Mouse (Mus musculus) MEL (cell line): ENCODE measurements around the gene Comtd1. TPM values are rescaled to one million over a fixed set of nuclear protein-coding genes. Genes with fewer than 3 reads are reported as not detected.

Experiments
- DNase-seq: peaks from one replicate; pipeline ENCODE4 v3.0.0; 2011; ENCODE audit warnings: low read depth, low spot score
- H3K27ac ChIP-seq: 2 replicates; pipeline ENCODE4 v1.5.1; 2012; ENCODE audit warnings: low read depth, mild to moderate bottlenecking, control low read depth, low read length, moderate library complexity; ENCODE audit not compliant: control insufficient read depth
- H3K27me3 ChIP-seq, 2 experiments: fragments of 150-350 bp in 1 of 2; sonication (generic) in 1 of 2; 2 replicates each; pipeline ENCODE4 v1.6.1; 2012; ENCODE audit warnings: low read length in 2 of 2, mild to moderate bottlenecking in 2 of 2, improper control_type of control experiment in 1 of 2, moderate library complexity in 1 of 2; ENCODE audit not compliant: insufficient read depth in 2 of 2, control insufficient read depth in 1 of 2
- H3K36me3 ChIP-seq, 2 experiments: 2 replicates each; pipeline ENCODE4 v1.6.1; 2012 to 2014; ENCODE audit warnings: low read length in 2 of 2, improper control_type of control experiment in 1 of 2, inconsistent platforms in 1 of 2, mild to moderate bottlenecking in 1 of 2; ENCODE audit not compliant: insufficient read depth in 2 of 2, control insufficient read depth in 1 of 2
- H3K4me1 ChIP-seq, 2 experiments: fragments of 150-350 bp in 1 of 2; sonication (generic) in 1 of 2; 2 replicates each; pipeline ENCODE4 v1.6.1; 2012; ENCODE audit warnings: low read length in 2 of 2, improper control_type of control experiment in 1 of 2, mild to moderate bottlenecking in 1 of 2; ENCODE audit not compliant: insufficient read depth in 2 of 2, control insufficient read depth in 1 of 2
- H3K4me3 ChIP-seq, 2 experiments: fragments of 150-350 bp in 1 of 2; sonication (generic) in 1 of 2; 2 replicates each; pipeline ENCODE4 v1.5.1; 2012; ENCODE audit warnings: low read depth in 2 of 2, low read length in 2 of 2, mild to moderate bottlenecking in 2 of 2, moderate library complexity in 2 of 2, control low read depth in 1 of 2, improper control_type of control experiment in 1 of 2; ENCODE audit not compliant: control insufficient read depth in 1 of 2, insufficient read depth in 1 of 2
- H3K79me2 ChIP-seq: 2 replicates; pipeline ENCODE4 v1.6.1; 2012; ENCODE audit warnings: mild to moderate bottlenecking, low read length, moderate library complexity; ENCODE audit not compliant: control insufficient read depth, poor library complexity, insufficient read depth
- H3K9ac ChIP-seq: 2 replicates; pipeline ENCODE4 v1.6.1; 2012; ENCODE audit warnings: low read depth, mild to moderate bottlenecking, control low read depth, low read length, moderate library complexity; ENCODE audit not compliant: control insufficient read depth, poor library complexity, severe bottlenecking
- H3K9me3 ChIP-seq: fragments of 150-350 bp; sonication (generic); replicated peaks from 2 replicates; pipeline ENCODE4 v1.6.1; 2012; ENCODE audit warnings: mild to moderate bottlenecking, low read length, improper control_type of control experiment, moderate library complexity; ENCODE audit not compliant: insufficient read depth
- BHLHE40 ChIP-seq: IDR thresholded peaks from 2 replicates; pipeline ENCODE4 v1.6.1; 2012; ENCODE audit warnings: low read depth, mild to moderate bottlenecking, inconsistent platforms, low read length, improper control_type of control experiment, borderline replicate concordance
- CHD2 ChIP-seq: IDR thresholded peaks from 2 replicates; pipeline ENCODE4 v1.6.1; 2011; ENCODE audit warnings: low read length, improper control_type of control experiment
- CTCF ChIP-seq, 3 experiments: IDR thresholded peaks in 2 of 3; conservative IDR thresholded peaks in 1 of 3; 2 replicates each; pipeline ENCODE4 v1.5.1; 2011 to 2012; ENCODE audit warnings: low read length in 3 of 3, low read depth in 2 of 3, mild to moderate bottlenecking in 2 of 3, improper control_type of control experiment in 1 of 3, inconsistent platforms in 1 of 3, mixed read lengths in 1 of 3, moderate library complexity in 1 of 3; ENCODE audit not compliant: control insufficient read depth in 1 of 3, insufficient read depth in 1 of 3, poor library complexity in 1 of 3, severe bottlenecking in 1 of 3
- E2F4 ChIP-seq: IDR thresholded peaks from 2 replicates; pipeline ENCODE4 v1.6.1; 2011; ENCODE audit warnings: low read depth, low read length, improper control_type of control experiment, borderline replicate concordance
- ELF1 ChIP-seq: IDR thresholded peaks from 2 replicates; pipeline ENCODE4 v1.6.1; 2014; ENCODE audit warnings: low read depth, mild to moderate bottlenecking, inconsistent platforms, low read length, improper control_type of control experiment, moderate library complexity
- EP300 ChIP-seq, 2 experiments: IDR thresholded peaks; 2 replicates each; pipeline ENCODE4 v1.6.1; 2011; ENCODE audit warnings: improper control_type of control experiment in 2 of 2, low read length in 2 of 2, low read depth in 1 of 2, mild to moderate bottlenecking in 1 of 2
- ETS1 ChIP-seq: IDR thresholded peaks from 2 replicates; pipeline ENCODE4 v1.6.1; 2012; ENCODE audit warnings: low read depth, mild to moderate bottlenecking, inconsistent platforms, low read length, improper control_type of control experiment, moderate library complexity
- GABPA ChIP-seq: IDR thresholded peaks from 2 replicates; pipeline ENCODE4 v1.6.1; 2012; ENCODE audit warnings: low read depth, mild to moderate bottlenecking, inconsistent platforms, low read length, improper control_type of control experiment, moderate library complexity
- KAT2A ChIP-seq: conservative IDR thresholded peaks from 2 replicates; pipeline ENCODE4 v1.6.1; 2012; ENCODE audit warnings: low read depth, low read length, improper control_type of control experiment, inconsistent platforms
- MAFK ChIP-seq: IDR thresholded peaks from 2 replicates; pipeline ENCODE4 v1.6.1; 2011; ENCODE audit warnings: low read depth, mild to moderate bottlenecking, low read length, improper control_type of control experiment, borderline replicate concordance
- MAX ChIP-seq: IDR thresholded peaks from 2 replicates; pipeline ENCODE4 v1.6.1; 2011; ENCODE audit warnings: low read length, improper control_type of control experiment
- MAZ ChIP-seq: IDR thresholded peaks from 2 replicates; pipeline ENCODE4 v1.6.1; 2012; ENCODE audit warnings: low read depth, mild to moderate bottlenecking, inconsistent platforms, low read length, improper control_type of control experiment
- MEF2A ChIP-seq: IDR thresholded peaks from 2 replicates; pipeline ENCODE4 v1.6.1; 2014; ENCODE audit warnings: low read depth, mild to moderate bottlenecking, inconsistent platforms, low read length, improper control_type of control experiment; ENCODE audit not compliant: poor library complexity, insufficient replicate concordance, severe bottlenecking; ENCODE audit errors: extremely low read depth
- MXI1 ChIP-seq: IDR thresholded peaks from 2 replicates; pipeline ENCODE4 v1.6.1; 2011; ENCODE audit warnings: mild to moderate bottlenecking, low read depth, low read length, improper control_type of control experiment
- MYC ChIP-seq: IDR thresholded peaks from 2 replicates; pipeline ENCODE4 v1.6.1; 2011; ENCODE audit warnings: low read depth, mild to moderate bottlenecking, low read length, improper control_type of control experiment, moderate library complexity
- NELFE ChIP-seq: IDR thresholded peaks from 2 replicates; pipeline ENCODE4 v1.6.1; 2011; ENCODE audit warnings: low read depth, low read length, improper control_type of control experiment
- POLR2A ChIP-seq, 2 experiments: IDR thresholded peaks; 2 replicates each; pipeline ENCODE4 v1.6.1; 2011 to 2012; ENCODE audit warnings: low read length in 2 of 2, mild to moderate bottlenecking in 2 of 2, control low read depth in 1 of 2, improper control_type of control experiment in 1 of 2, low read depth in 1 of 2, moderate library complexity in 1 of 2; ENCODE audit not compliant: control insufficient read depth in 1 of 2, insufficient read depth in 1 of 2, poor library complexity in 1 of 2
- POLR2AphosphoS2 ChIP-seq: IDR thresholded peaks from 2 replicates; pipeline ENCODE4 v1.6.1; 2011; ENCODE audit warnings: low read length, improper control_type of control experiment
- RAD21 ChIP-seq: IDR thresholded peaks from 2 replicates; pipeline ENCODE4 v1.6.1; 2011; ENCODE audit warnings: mild to moderate bottlenecking, low read depth, low read length, improper control_type of control experiment
- RCOR1 ChIP-seq: IDR thresholded peaks from 2 replicates; pipeline ENCODE4 v1.6.1; 2012; ENCODE audit warnings: low read depth, mild to moderate bottlenecking, inconsistent platforms, low read length, improper control_type of control experiment
- SIN3A ChIP-seq: IDR thresholded peaks from 2 replicates; pipeline ENCODE4 v1.6.1; 2012; ENCODE audit warnings: low read length, improper control_type of control experiment, inconsistent platforms
- TAL1 ChIP-seq: IDR thresholded peaks from 2 replicates; pipeline ENCODE4 v1.6.1; 2012; ENCODE audit warnings: mild to moderate bottlenecking, inconsistent platforms, low read length, moderate library complexity, mixed read lengths
- TBP ChIP-seq: IDR thresholded peaks from 2 replicates; pipeline ENCODE4 v1.8.0; 2011; ENCODE audit warnings: low read depth, low read length, improper control_type of control experiment
- TCF12 ChIP-seq: IDR thresholded peaks from 2 replicates; pipeline ENCODE4 v1.6.1; 2014; ENCODE audit warnings: low read depth, mild to moderate bottlenecking, inconsistent platforms, low read length, improper control_type of control experiment, moderate library complexity
- UBTF ChIP-seq: IDR thresholded peaks from 2 replicates; pipeline ENCODE4 v1.6.1; 2012; ENCODE audit warnings: low read depth, mild to moderate bottlenecking, inconsistent platforms, low read length, improper control_type of control experiment, moderate library complexity, borderline replicate concordance; ENCODE audit not compliant: insufficient read depth
- USF1 ChIP-seq: IDR thresholded peaks from 2 replicates; pipeline ENCODE4 v1.6.1; 2014; ENCODE audit warnings: low read depth, mild to moderate bottlenecking, inconsistent platforms, low read length, improper control_type of control experiment, moderate library complexity
- USF2 ChIP-seq, 2 experiments: IDR thresholded peaks; 2 replicates each; pipeline ENCODE4 v1.6.1; 2011 to 2012; ENCODE audit warnings: improper control_type of control experiment in 2 of 2, low read length in 2 of 2, borderline replicate concordance in 1 of 2, inconsistent platforms in 1 of 2, low read depth in 1 of 2, mild to moderate bottlenecking in 1 of 2; ENCODE audit not compliant: insufficient read depth in 1 of 2
- ZC3H11A ChIP-seq: IDR thresholded peaks from 2 replicates; pipeline ENCODE4 v1.6.1; 2012; ENCODE audit warnings: low read depth, mild to moderate bottlenecking, inconsistent platforms, low read length, improper control_type of control experiment
- ZKSCAN1 ChIP-seq: IDR thresholded peaks from 2 replicates; pipeline ENCODE4 v1.6.1; 2012; ENCODE audit warnings: low read depth, mild to moderate bottlenecking, inconsistent platforms, low read length, improper control_type of control experiment, moderate library complexity
- polyA plus RNA-seq, 2 experiments: library from polyadenylated mRNA; stranded (reverse) in 1 of 2; unstranded in 1 of 2; fragments of >175 nt in 1 of 2; fragments of >200 nt in 1 of 2; gene quantifications; 2 replicates each; pipeline versions ENCODE4 v1.2.1 to v1.2.4; 2012; ENCODE audit warnings: low replicate concordance in 2 of 2, low read depth in 1 of 2; ENCODE audit not compliant: insufficient read length in 2 of 2, insufficient read depth in 1 of 2, missing spikeins in 1 of 2
- total RNA-seq: library from RNA; depleted of rRNA; stranded (reverse); fragments of 300-350 nt; gene quantifications from 2 replicates; pipeline ENCODE4 v1.2.3, GENCODE M21; 2012

Comtd1 gene
- total and polyA plus RNA-seq, 3 experiments = 35.7 to 36.4 TPM; not detected in 1

- TF ChIP-seq USF2 (IDR thresholded peaks at IDR 0.05; ENCODE audit: borderline replicate concordance in 1 of 2, insufficient read depth in 1 of 2, low read depth in 1 of 2, low read length in 2 of 2) = no peak
- TF ChIP-seq NELFE = peak; percentile 55
- 0 out of 2 replicates have a peak, but pooled peaks have one; percentile 26 for TF ChIP-seq ELF1
- peak; percentile 80 for TF ChIP-seq USF1
- TF ChIP-seq UBTF = 0 out of 2 replicates have a peak, but pooled peaks have one; percentile 43
- peak; percentile 54 to 90 for TF ChIP-seq EP300 (IDR thresholded peaks at IDR 0.05; ENCODE audit: low read depth in 1 of 2, low read length in 2 of 2)
Observed at GRCm38 (mm10) chr14:21822795-21823374, 25.9 kb downstream of the Comtd1 start (continued).

DNA sequence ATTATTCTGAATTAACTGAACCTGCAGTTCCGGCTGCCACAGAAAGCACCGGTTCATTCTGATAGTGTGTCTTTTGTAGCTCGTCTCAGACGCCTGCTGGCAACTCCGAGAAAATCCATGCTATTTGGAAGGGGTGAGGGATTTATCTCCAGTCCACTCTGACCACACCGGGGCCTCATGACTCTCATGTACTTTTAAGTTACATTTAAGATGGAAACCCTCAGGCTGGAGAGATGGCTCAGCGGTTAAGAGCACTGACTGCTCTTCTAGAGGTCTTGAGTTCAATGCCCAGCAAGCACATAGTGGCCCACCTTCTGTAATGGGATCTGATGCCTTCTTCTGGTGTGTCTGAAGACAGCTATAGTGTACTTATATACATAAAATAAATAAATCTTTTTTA lies 26.5 kb downstream of the Comtd1 start:
- Histone ChIP-seq H3K9me3 (no peaks in the 10 kb centered on the region), H3K9ac (peak overlapping the region; percentile 60), H3K4me3 (peak overlapping the region; percentile 30 to 36; a peak in 3 of 4 replicates), H3K27me3 (no peaks in the 10 kb centered on the region), H3K36me3 (peaks cover 0 to 15% of the 10 kb centered on the region in 2 experiments; a peak in 2 of 4 replicates), H3K79me2 (no peaks in the 10 kb centered on the region), H3K27ac (peak overlapping the region; percentile 89), H3K4me1 (peaks cover 6 to 12% of the 10 kb centered on the region in 2 experiments)
- TF ChIP-seq TBP (peak; percentile 96), CHD2 (no peak), MYC (no peak), ETS1 (no peak), TCF12 (no peak), BHLHE40 (no peak), ZC3H11A (no peak), KAT2A (no peak), MAZ (no peak), MXI1 (no peak), CTCF (IDR thresholded peaks at IDR 0.05 in 2 of 3, conservative IDR thresholded peaks at IDR 0.05 in 1 of 3; ENCODE audit: control insufficient read depth in 1 of 3, insufficient read depth in 1 of 3, low read depth in 2 of 3, low read length in 3 of 3, poor library complexity in 1 of 3, severe bottlenecking in 1 of 3) (peak in 1 of 3 experiments; percentile 3; a peak in 1 of 6 replicates), E2F4 (no peak), EP300 (IDR thresholded peaks at IDR 0.05; ENCODE audit: low read depth in 1 of 2, low read length in 2 of 2) (no peak), TAL1 (no peak), RCOR1 (no peak), POLR2AphosphoS2 (no peak), POLR2A (IDR thresholded peaks at IDR 0.05; ENCODE audit: control insufficient read depth in 1 of 2, insufficient read depth in 1 of 2, low read depth in 1 of 2, low read length in 2 of 2, poor library complexity in 1 of 2) (no peak), ELF1 (no peak), ZKSCAN1 (no peak), MAFK (0 out of 2 replicates have a peak, but pooled peaks have one; percentile 25), RAD21 (no peak), MAX (no peak), MEF2A (no peak), SIN3A (no peak), GABPA (no peak)
- peak; percentile 69 for DNase-seq
